Mouse (Mus musculus) heart, embryonic 11.5 days (tissue): ENCODE results near the gene 2010111I01Rik. TPM values are rescaled to one million over a fixed set of nuclear protein-coding genes. Genes with fewer than 3 reads are reported as not detected.

Experiments used
- ATAC-seq: fragments of 200-750 bp; cut with Nextera tagmentation; replicated peaks from 2 replicates; pipeline ENCODE4 v1.8.0; 2017; ENCODE audit warnings: moderate library complexity; ENCODE audit not compliant: insufficient number of reproducible peaks, low FRiP score, low TSS enrichment
- H3K27ac ChIP-seq: fragments of 300-500 bp; sonication (generic); 2 replicates; pipeline ENCODE4 v1.5.1; 2014; ENCODE audit warnings: mild to moderate bottlenecking, low read depth, low read length
- H3K27me3 ChIP-seq: fragments of 300-500 bp; sonication (generic); 2 replicates; pipeline ENCODE4 v1.6.1; 2014; ENCODE audit warnings: mild to moderate bottlenecking, low read length, mixed read lengths; ENCODE audit not compliant: control insufficient read depth, insufficient read depth
- H3K36me3 ChIP-seq: fragments of 300-500 bp; sonication (generic); 2 replicates; pipeline ENCODE4 v1.6.1; 2014; ENCODE audit warnings: mild to moderate bottlenecking, low read length, moderate library complexity, mixed read lengths; ENCODE audit not compliant: control insufficient read depth, insufficient read depth
- H3K4me1 ChIP-seq: fragments of 300-500 bp; sonication (generic); 2 replicates; pipeline ENCODE4 v1.6.1; 2014; ENCODE audit warnings: low read length; ENCODE audit not compliant: control insufficient read depth, insufficient read depth
- H3K4me2 ChIP-seq: fragments of 300-500 bp; sonication (generic); 2 replicates; pipeline ENCODE4 v1.6.1; 2014; ENCODE audit warnings: mild to moderate bottlenecking, moderate library complexity
- H3K4me3 ChIP-seq: fragments of 300-500 bp; sonication (generic); 2 replicates; pipeline ENCODE4 v1.5.1; 2014; ENCODE audit warnings: low read depth, low read length
- H3K9ac ChIP-seq: fragments of 300-500 bp; sonication (generic); 2 replicates; pipeline ENCODE4 v1.6.1; 2014; ENCODE audit warnings: mild to moderate bottlenecking, low read depth, low read length, moderate library complexity
- H3K9me3 ChIP-seq: fragments of 300-500 bp; sonication (generic); replicated peaks from 2 replicates; pipeline ENCODE4 v1.6.1; 2016; ENCODE audit warnings: low read length; ENCODE audit not compliant: control insufficient read depth
- WGBS: fragments of 180-500 bp; shearing (Covaris S2); extraction: QIAGEN DNeasy Blood & Tissue Kit; methylation state at CpG from one replicate; pipeline ENCODE4 v1.1.7; 2014; ENCODE audit not compliant: insufficient replicate concordance; 5-methylcytosine and 5-hydroxymethylcytosine counted together
- polyA plus RNA-seq: library from polyadenylated mRNA; unstranded; fragments of >200 nt; fragmentation: Nextera tagmentation; extraction: Ambion mirVana; gene quantifications from 2 replicates; pipeline ENCODE4 v1.2.1, GENCODE M21; 2014

The 2010111I01Rik gene
- polyA plus RNA-seq, 1 experiment from 2014 or later, result 58.9 TPM

DNA sequence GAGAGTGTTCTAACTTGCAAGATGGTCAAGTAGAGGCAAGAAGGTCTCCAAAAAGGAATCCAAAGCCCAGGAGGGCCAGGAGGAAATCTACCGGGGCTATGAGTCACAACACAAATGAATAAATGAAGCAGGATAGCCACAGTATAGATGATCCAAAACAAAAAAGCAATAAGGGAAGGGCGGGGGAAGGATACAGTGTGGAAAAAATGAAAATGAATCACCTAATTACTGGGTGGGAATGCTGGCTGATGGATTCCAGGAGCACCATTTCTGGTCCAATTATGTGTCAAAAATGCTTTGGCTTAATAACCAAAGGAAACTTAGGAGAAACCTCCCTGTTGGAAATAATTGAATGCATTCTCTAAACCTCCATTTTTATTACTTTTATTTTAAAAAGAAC lies 155.6 kb downstream of the 2010111I01Rik start:
- no peaks in the 10 kb centered on the region; the same call in 1 of the 2 replicates for H3K36me3 ChIP-seq
- no peak for ATAC-seq
- WGBS, result 79% methylated on average over 2 of the region's 2 CpGs
- no peak overlapping the region for H3K4me3 ChIP-seq
- no peaks in the 10 kb centered on the region for H3K9me3 ChIP-seq
- H3K27me3 ChIP-seq, result no peaks in the 10 kb centered on the region
- no peak overlapping the region for H3K4me2 ChIP-seq
- H3K27ac ChIP-seq, result no peak overlapping the region
- H3K4me1 ChIP-seq, result 0 out of 2 replicates have a peak, but pooled peaks cover 3% of the 10 kb centered on the region
- H3K9ac ChIP-seq, result no peak overlapping the region

DNA sequence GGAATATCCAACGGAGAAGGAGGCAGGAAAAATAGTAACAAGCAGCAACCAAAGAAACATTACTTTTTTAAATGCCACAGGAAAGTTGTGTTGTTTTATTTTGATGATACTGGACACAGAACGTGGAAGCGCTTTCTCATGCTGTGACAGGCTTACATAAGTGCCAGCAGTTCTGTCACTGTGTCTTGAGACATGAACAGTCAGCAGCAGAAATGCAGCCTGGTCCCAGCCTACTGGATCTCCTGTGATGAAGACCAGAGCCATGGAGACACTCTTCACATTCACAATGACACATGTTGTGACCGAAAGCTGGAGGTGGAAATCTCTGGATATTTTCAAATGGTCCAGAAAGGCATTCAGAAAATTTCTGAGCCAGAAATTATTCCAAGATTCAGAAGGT lies 157.1 kb downstream of the 2010111I01Rik start:
- 60% methylated on average over 4 of the region's 4 CpGs for WGBS
- 0 out of 2 replicates have a peak, but pooled peaks cover 3% of the 10 kb centered on the region for H3K4me1 ChIP-seq
- ATAC-seq, result no peak
- no peaks in the 10 kb centered on the region; the same call in 1 of the 2 replicates for H3K36me3 ChIP-seq
- H3K9me3 ChIP-seq, result no peaks in the 10 kb centered on the region
- no peak overlapping the region for H3K9ac ChIP-seq
- no peaks in the 10 kb centered on the region for H3K27me3 ChIP-seq
- no peak overlapping the region for H3K27ac ChIP-seq
- no peak overlapping the region for H3K4me2 ChIP-seq
- H3K4me3 ChIP-seq, result no peak overlapping the region

DNA sequence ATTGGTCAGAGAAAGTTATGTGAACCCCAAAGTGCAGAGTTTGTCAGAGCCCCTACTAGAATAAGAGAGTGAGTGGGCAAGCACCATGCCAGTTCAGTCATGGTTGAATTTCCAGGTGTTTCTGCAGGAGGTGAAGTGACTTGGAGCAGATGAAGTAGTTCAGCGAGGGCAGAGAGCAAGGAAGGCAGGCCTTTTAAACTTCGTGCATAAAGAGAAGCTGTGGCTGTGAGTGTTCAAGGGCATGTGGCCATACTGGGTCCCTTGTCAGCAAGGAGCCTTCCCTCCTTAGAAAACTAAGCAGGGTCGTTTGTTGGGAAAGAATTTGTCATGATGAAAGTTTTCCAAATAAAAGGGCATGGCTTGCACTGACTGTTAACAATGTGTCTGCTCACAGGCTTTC lies 161.5 kb downstream of the 2010111I01Rik start:
- Histone ChIP-seq H3K36me3 (no peaks in the 10 kb centered on the region; the same call in 1 of the 2 replicates), H3K4me3 (no peak overlapping the region), H3K4me2 (no peak overlapping the region), H3K9me3 (peaks cover 4% of the 10 kb centered on the region), H3K27me3 (no peaks in the 10 kb centered on the region), H3K27ac (no peak overlapping the region), H3K9ac (no peak overlapping the region), H3K4me1 (no peaks in the 10 kb centered on the region)
- 55% methylated on average over 3 of the region's 3 CpGs for WGBS
- no peak for ATAC-seq

DNA sequence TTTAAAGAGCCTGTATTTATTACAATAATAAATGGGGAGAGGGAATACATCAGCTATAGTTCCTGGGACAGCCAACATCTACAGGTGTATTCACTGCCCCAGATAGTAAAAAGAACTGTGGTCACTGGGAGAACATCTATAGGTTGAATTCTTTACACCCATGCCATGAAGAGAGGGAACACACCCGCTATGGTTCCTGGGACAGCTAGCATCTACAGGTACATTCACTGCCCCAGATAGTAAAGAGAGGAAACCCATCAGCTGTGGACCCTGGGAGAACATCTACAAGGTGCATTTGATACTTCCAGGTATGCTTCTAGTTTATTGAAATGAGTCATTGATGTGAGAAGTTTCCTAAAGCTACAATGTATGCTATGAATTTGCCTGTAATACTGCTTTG lies 162.8 kb downstream of the 2010111I01Rik start:
- H3K27ac ChIP-seq, result no peak overlapping the region
- H3K27me3 ChIP-seq, result no peaks in the 10 kb centered on the region
- H3K4me2 ChIP-seq, result no peak overlapping the region
- no peaks in the 10 kb centered on the region for H3K4me1 ChIP-seq
- H3K9me3 ChIP-seq, result peaks cover 4% of the 10 kb centered on the region
- no peak overlapping the region for H3K4me3 ChIP-seq
- H3K36me3 ChIP-seq, result no peaks in the 10 kb centered on the region; the same call in 1 of the 2 replicates
- H3K9ac ChIP-seq, result no peak overlapping the region
- WGBS, result 83% methylated on average over 1 of the region's 1 CpGs
- no peak for ATAC-seq

DNA sequence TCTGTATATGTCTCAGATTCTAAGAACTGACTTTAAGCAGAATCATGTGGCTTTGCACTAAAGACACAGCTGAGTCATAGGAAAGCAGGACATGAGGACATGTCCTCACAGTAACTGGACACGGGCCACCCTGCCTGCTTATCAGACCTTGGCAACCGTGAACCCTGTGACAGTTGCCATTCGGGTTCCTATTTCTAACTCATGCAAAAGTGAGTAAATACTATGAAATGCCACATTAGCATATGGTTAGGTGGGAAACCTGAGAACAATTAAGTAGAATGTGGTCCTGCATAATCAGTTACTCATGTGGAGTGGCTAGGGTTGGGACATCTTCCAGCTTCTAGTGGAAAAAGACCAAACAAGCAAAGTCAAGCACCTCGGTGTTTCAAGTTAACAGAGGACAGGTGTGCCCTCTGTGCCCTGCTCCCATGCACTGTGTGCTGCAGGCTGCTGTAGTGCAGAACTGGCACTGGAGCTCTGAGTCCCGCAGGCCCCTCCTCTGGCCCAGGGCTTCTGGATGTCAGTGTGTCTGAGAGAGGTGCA lies 170.3 kb downstream of the 2010111I01Rik start:
- Histone ChIP-seq H3K27ac (no peak overlapping the region), H3K27me3 (no peaks in the 10 kb centered on the region), H3K36me3 (no peaks in the 10 kb centered on the region), H3K9me3 (no peaks in the 10 kb centered on the region), H3K4me2 (no peak overlapping the region), H3K4me3 (no peak overlapping the region), H3K9ac (no peak overlapping the region), H3K4me1 (no peaks in the 10 kb centered on the region)
- ATAC-seq, result no peak
- WGBS, result 76% methylated on average over 5 of the region's 5 CpGs

DNA sequence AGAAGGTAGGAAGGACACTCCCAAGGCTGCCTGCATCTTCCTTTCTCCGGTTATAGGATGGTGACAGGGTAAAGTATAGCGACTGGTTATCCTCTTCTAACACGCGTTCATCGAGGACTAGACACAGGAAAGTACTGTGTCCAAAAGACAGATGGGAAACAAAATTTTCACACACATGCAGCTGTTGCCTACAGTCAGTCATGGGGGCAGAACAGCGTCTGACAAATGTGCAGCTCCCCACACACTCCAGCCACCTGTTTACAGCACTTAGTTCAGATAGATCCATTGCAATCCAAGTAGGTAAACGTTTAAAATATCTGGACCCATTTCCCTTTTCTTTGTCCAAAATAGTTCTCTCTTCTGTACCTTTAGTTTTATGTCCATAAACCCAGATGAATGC lies 171.3 kb downstream of the 2010111I01Rik start:
- no peak overlapping the region for H3K9ac ChIP-seq
- H3K36me3 ChIP-seq, result no peaks in the 10 kb centered on the region
- WGBS, result 82% methylated on average over 7 of the region's 7 CpGs
- no peak overlapping the region for H3K4me3 ChIP-seq
- ATAC-seq, result no peak
- no peak overlapping the region for H3K27ac ChIP-seq
- H3K4me2 ChIP-seq, result no peak overlapping the region
- H3K4me1 ChIP-seq, result no peaks in the 10 kb centered on the region
- no peaks in the 10 kb centered on the region for H3K27me3 ChIP-seq
- H3K9me3 ChIP-seq, result no peaks in the 10 kb centered on the region

DNA sequence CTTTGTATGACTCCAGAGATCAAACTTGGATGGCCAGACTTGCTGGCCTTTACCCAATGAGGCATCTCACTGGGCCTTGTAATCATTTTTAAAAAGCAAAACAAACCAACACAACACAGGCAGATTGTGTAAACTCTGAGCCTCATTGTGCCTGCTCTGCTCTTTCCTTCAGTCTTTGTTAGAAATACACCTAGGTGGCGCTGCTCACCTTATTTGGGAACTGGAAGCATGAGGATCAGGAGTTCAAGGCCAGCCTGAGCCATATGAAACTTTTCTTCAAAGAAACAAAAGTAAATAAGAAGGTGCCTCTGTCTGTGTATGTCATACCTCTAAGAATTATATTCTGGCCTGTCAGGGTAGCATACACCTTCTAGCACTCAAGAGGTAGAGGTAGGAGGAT lies 172.1 kb downstream of the 2010111I01Rik start:
- H3K36me3 ChIP-seq, result no peaks in the 10 kb centered on the region
- no peak overlapping the region for H3K4me2 ChIP-seq
- no peak overlapping the region for H3K4me3 ChIP-seq
- no peak for ATAC-seq
- no peak overlapping the region for H3K27ac ChIP-seq
- no peaks in the 10 kb centered on the region for H3K27me3 ChIP-seq
- H3K9ac ChIP-seq, result no peak overlapping the region
- no peaks in the 10 kb centered on the region for H3K9me3 ChIP-seq
- no peaks in the 10 kb centered on the region for H3K4me1 ChIP-seq
- WGBS, result 68% methylated on average over 1 of the region's 1 CpGs

DNA sequence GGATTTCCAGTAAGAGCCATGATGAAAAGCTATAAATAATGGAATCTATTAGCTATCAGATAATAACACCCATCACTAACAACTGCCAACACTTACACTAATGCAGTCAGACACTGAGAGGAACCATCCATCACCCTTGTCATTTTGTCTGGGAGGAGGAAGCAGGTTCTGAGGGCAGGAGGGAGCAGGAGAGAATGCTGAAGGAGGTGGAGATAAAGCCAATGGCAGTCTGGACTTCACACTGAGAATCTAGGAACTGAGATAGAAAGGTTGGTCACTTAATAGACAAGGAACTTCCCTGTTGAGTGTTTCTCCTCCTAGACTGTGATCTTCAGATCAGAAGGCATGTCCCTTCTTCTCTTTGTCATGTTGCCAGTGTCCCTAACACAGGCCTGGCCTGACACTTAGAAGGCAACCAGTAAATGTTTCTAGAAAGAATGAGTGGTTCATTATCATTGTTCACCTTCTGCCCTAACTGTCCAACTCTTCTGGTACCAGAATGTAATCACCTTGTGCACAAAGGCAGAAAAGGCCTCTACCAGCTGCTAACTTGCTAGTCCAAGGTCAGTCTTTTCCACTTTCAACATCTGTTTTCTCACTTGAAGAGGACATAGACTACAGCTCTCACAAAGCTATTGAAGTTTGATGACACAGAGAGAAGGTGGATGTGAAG lies 173.8 kb downstream of the 2010111I01Rik start:
- Histone ChIP-seq H3K27me3 (no peaks in the 10 kb centered on the region), H3K4me2 (no peak overlapping the region), H3K4me3 (no peak overlapping the region), H3K9ac (no peak overlapping the region), H3K4me1 (no peaks in the 10 kb centered on the region), H3K9me3 (no peaks in the 10 kb centered on the region), H3K27ac (no peak overlapping the region), H3K36me3 (no peaks in the 10 kb centered on the region)
- no peak for ATAC-seq
